Mouse (Mus musculus): ENCODE results near the gene Cep55. TPM values are rescaled to one million over a fixed set of nuclear protein-coding genes. Genes with fewer than 3 reads are reported as not detected.

Cep55 gene
- total RNA-seq, 1 experiment from 2014 or later = 8.9 TPM

DNA sequence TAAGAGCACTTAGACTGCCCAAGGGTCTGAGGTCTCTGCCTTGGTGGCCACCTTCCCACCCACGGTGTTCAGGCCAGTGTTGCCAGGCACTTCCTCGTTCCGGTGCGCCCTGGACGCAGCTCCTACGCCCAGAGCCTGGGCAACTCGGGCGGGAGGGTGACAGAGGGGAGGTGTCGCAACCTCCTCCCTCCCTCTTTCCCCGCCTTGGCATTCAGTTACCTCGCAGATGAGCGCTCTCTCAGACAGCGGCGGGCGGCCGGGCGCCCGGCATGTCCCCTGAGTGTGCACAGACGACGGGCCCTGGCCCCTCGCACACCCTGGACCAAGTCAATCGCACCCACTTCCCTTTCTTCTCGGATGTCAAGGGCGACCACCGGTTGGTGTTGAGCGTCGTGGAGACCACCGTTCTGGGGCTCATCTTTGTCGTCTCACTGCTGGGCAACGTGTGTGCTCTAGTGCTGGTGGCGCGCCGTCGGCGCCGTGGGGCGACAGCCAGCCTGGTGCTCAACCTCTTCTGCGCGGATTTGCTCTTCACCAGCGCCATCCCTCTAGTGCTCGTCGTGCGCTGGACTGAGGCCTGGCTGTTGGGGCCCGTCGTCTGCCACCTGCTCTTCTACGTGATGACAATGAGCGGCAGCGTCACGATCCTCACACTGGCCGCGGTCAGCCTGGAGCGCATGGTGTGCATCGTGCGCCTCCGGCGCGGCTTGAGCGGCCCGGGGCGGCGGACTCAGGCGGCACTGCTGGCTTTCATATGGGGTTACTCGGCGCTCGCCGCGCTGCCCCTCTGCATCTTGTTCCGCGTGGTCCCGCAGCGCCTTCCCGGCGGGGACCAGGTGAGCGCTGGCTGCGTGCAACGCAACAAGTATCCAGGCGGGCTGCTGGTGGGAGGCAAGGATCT lies 42.3 kb downstream of the Cep55 start, which contains the start of gene Ffar4:
Gene Ffar4 (plus strand): TSS at position 214 of the 901 bp plus-strand sequence.
- DNase-seq = peak; percentile 77

DNA sequence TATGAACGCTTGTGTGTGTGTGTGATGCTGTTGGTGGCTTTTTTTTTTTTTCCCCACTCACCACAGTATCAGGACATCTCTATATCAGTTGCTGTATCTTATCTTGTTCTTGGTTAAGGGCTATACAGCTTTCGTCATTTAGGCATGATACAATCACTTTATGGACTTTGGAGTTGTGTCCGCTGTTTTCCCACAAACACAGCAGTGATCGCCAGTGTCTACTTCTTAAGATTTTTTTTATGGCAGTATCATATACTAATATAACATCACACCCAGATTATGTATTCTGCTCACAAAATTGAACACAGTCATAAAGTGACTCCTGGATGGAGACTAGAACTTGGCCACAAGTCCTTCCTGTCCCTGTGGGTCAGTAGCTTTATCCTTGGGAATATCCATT lies 53.1 kb downstream of the Cep55 start:
- DNase-seq = no peak

DNA sequence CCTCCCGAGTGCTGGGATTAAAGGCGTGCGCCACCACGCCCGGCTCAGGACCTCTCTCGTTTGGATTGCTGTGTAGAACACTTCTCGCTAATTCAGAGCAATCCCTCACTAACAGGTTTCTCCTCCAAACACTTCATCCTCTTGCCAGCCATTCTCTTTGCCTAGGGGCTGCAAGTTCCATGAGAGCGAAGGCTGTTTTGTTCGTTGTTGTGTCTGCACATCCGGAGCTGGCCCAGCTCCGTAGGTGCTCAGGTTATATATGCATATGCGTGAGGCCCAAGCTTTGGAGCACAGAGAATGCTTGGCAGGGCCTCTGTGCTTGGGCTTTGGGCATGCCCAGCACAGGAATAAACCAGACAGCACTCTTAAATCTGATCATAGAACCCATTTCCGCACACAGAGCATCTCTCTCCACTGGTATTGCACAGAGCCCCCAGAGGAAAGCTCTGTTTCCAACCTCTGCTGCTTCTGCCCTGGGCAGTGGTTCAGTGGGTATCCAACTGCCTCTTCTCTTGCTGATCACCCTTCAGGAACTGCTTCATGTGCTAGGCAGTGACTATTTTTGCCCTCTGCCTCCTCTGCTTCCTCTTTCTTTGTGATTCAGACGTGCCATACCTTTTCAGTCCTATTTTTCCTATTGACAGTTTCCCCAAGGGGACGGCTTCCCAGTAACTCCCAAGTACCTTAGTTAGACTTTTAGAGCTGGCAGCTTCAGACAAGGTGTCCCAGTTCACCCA lies 54.9 kb downstream of the Cep55 start:
- DNase-seq = no peak

DNA sequence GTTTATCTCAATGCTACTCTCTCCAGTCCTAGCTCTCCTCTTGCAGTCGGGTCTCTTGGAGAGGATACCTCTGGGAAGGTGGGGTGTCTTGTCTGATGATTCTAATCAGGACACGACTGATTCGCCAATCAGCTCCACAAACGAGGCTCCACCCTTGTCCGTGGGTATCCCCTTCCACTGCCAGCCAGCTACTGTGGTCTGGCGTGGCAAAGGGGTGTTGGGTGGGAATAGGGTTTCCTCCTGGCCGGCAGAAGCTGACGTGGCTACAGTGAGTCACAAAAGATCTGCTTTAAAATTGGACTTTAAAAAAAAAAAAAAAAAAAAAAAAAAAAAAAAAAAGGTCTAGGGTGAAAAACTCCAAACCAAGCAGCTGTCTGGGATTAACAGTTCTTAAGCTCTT lies 56.2 kb downstream of the Cep55 start:
- no peak for DNase-seq

DNA sequence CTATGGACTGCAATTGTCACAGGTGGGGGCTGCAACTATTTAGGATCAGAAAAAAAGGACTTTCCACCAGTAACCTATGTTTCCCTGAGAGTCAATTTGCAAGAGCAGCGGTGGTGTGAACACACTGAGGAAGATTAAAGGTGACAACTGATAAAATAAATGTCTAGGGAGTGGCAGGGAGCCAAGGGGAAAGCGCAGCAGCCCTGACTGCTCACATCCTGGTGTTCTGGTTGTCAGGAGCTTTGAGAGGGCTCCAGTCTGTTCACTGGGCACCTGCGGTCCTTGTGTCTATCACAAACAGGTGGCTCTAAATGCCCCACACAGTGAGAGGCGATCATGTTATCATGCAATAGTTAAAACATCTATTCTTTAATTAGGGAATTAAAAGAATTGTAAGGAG lies 57.8 kb downstream of the Cep55 start:
- no peak for DNase-seq

DNA sequence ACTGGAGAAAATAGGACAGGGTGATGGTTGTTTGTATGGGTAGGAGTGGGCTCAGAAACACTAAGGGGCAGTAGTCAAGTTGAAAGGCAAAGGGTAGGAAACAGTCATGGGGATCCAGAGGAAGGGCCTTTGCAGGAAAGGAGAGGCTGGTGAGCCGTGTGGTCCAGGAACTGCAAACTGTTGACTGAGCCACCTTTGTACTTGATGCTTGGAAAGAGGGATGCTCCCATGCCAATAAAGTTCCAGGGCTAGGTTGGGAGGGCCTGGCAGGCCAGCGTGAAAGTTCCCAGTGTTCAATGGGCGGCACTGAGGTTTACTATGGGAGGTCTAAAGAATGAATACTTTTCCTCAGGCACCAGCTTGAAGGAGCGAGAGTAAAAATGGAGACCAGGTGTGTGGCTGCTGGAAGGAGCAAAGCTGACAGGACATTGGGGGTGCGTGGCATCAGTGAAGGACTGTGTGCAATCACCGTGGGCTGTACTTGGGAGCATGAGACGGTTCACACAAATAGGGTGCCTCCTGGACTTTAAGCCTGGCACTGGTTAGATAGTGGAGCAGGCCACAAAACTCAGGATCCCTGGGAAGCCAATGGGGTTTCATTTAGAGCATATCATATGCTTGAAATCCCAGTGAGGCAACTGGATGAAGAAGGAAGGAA lies 60.2 kb downstream of the Cep55 start:
- no peak for DNase-seq

DNA sequence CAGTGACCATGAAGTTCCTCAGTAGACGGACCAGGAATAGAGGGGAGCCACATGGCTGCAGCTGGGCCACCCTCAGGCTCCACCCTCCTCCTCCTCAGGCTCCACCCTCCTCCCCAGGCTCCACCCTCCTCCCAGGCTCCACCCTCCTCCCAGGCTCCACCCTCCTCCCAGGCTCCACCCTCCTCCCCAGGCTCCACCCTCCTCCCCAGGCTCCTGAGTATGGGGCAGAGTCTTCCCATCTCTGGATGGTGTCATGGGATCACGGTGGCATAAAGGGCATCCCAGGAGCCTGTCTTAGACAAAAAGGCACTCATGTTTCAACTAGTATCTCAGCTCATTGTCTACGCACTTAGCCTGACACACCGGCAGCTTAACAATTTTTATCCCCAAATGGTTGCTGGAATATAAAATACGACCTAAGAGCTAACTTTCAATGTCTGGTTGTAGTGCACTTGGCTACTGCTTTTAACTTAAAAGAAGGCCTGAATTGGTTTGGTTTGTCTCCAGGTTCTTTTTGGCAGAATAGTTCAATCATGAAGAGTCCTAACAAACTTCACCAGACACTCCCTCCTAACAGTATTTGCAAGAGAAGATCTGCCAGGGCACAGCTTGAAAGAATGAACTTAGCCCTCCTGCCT lies 65.4 kb downstream of the Cep55 start:
- DNase-seq = no peak

DNA sequence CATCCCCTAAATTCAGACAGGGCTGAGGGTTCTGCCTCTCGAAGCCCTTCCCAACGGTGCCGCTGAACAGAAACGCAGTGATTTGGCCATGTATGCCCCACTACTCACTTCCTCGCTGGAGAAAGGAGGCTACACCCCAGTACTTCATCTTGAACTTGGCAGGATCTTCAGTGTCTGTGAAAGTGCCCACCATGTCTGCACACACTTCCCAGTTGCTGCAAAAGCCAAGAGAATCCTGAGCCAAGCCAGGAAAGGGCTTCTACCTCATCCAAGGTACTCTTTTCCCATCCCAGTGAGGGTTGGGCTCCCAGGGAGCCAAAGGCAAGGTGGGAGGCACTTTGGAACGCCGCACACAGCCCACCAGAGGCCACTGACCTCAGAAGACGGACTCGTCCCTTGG lies 69.1 kb downstream of the Cep55 start:
- DNase-seq = no peak

Other genes starting within 250 kb of the Cep55 start
- gene Myof, start 11.4 kb upstream of the Cep55 start, total RNA-seq (2021) = 17.2 and 20.7 TPM in 2 replicates
- 10.8 and 24.9 TPM in 2 replicates for gene Ffar4, start 42.1 kb downstream of the Cep55 start, total RNA-seq (2021)
- 36.1 and 432 TPM in 2 replicates for gene Rbp4, start 70.3 kb downstream of the Cep55 start, total RNA-seq (2021)
- gene Pde6c, start 77.8 kb downstream of the Cep55 start, total RNA-seq (2021) = 1.2 TPM in 1 of 2 replicates, not detected in the other
- gene Fra10ac1, start 169.1 kb downstream of the Cep55 start, total RNA-seq (2021) = 18.9 and 23.2 TPM in 2 replicates
- gene Lgi1, start 209.5 kb downstream of the Cep55 start, total RNA-seq (2021) = 2.6 and 3.5 TPM in 2 replicates

All from adrenal gland, postnatal 14 days (tissue).